Mouse (Mus musculus) cerebellum, adult 9-10 months (tissue): ENCODE measurements around the gene Pold4.
"Not testable (repeated sequence)": the region's sequence is repeated elsewhere in the genome, so short reads cannot be mapped to it uniquely, and the experiment has no call there.

ENCODE experiments used
- DNase-seq: peaks from one replicate; pipeline ENCODE4 v3.0.0; 2022

Pold4 gene

GRCm38 (mm10) chr19:4229451-4230076, 2.1 kb upstream of the Pold4 start:
- no peak for DNase-seq

DNA sequence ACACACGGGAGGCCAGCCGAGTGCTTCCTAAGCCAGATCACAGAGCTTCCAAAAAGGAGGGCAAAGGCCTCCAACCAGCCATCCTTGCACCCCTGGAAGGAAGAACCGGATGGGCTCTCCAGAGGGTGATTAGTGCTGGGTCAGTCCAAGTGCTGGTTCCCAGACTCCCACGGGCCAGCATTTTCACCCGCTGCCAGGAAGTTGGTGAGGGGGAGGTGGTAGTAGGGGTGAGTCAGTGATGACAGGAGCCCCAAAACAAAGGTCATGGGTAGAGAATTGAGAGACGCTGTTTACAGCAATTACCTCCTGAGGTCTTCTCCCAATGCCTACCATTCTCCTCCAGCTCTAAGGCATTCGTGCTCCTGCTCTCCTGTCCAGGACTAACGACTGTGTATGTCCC, 1.3 kb upstream of the Pold4 start:
- DNase-seq = no peak

- no peak for DNase-seq
These were observed 480 bp downstream of the Pold4 start for GRCm38 (mm10) chr19:4232186-4232572.

DNA sequence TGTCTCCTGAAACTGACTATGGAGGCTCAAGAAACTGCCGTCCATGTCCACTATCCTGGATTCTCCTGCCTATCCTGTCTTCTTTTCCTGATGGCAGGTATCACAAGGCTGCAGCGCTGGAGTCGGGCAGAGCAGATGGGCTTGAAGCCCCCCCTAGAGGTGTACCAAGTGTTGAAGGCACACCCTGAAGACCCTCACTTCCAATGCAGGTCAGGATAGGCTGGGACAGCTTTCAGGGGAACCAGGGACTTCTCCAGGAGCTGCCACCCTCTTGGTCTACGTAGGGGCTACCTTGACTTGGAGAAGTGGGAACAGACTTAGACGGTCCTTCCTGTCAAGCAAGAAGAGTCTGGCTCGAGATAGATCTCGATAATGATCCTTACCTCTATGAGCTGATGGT, 952 bp downstream of the Pold4 start:
- no peak for DNase-seq

- DNase-seq = no peak
These were observed 2.8 kb downstream of the Pold4 start for GRCm38 (mm10) chr19:4234548-4234947.

- no peak for DNase-seq
These were observed 8.6 kb downstream of the Pold4 start for GRCm38 (mm10) chr19:4240247-4240668.

DNA sequence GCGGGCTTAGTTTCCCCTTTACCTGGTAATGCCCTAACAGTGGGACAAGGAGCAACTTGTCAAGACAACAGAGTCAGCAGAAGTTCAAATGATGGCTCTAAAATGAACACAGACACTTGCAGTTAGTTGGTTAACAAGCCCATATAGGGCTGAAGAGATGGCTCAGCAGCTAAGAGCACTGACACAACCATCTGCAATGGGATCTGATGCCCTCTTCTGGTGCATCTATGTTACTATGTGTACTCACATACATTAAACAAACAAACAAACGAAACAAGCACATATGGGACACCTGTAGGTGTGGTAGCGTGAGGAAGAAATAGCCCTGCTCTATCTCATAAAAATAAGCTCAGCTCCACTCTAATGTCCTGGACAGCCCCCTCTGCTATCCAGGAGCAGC, 10.7 kb downstream of the Pold4 start:
- DNase-seq = no peak

- no peak for DNase-seq
These were observed 13.1 kb downstream of the Pold4 start for GRCm38 (mm10) chr19:4244775-4245174.

GRCm38 (mm10) chr19:4247010-4247409, 15.3 kb downstream of the Pold4 start:
- no peak for DNase-seq

DNA sequence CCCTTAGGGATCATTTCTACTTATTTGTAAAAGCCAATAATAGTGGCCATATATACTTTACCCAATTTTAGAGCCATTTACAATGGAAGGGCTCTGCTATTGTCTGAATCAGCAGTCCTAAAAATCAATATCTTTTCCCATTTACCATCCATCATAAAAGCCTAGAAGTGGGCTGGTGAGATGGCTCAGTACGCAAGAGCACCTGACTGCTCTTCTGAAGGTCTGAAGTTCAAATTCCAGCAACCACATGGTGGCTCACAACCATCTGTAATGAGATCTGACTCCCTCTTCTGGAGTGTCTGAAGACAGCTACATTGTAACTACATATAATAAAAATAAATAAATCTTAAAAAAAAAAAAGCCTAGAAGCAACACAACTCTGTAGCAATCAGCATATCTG, 17.0 kb downstream of the Pold4 start:
- DNase-seq = not testable (repeated sequence)

GRCm38 (mm10) chr19:4254230-4254629, 22.5 kb downstream of the Pold4 start:
- no peak for DNase-seq

DNA sequence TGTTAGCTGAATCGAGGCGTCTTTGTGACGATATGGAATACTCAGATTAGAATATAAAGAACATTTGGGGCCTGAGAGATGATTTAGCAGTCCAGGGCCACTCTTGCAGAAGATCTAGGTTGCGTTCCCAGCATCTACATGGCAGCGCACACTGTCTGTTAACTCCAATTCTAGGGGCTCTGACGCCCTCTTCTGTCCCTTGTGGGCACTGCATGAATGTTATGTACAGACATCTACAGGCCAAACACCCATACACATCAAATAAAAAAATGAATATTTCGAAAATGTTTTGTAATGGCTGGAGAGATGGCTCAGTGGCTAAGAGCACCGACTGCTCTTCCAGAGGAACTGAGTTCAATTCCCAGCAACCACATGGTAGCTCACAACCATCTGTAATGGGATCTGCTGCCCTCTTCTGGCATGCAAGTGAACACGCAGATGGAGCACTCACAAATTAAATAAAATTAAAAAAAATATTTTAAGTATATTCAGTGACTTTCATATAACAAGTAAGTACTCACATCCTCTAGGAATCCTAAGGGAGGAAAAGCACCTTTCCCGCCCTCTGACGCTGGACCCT, 24.0 kb downstream of the Pold4 start:
- DNase-seq = peak; percentile 43

DNA sequence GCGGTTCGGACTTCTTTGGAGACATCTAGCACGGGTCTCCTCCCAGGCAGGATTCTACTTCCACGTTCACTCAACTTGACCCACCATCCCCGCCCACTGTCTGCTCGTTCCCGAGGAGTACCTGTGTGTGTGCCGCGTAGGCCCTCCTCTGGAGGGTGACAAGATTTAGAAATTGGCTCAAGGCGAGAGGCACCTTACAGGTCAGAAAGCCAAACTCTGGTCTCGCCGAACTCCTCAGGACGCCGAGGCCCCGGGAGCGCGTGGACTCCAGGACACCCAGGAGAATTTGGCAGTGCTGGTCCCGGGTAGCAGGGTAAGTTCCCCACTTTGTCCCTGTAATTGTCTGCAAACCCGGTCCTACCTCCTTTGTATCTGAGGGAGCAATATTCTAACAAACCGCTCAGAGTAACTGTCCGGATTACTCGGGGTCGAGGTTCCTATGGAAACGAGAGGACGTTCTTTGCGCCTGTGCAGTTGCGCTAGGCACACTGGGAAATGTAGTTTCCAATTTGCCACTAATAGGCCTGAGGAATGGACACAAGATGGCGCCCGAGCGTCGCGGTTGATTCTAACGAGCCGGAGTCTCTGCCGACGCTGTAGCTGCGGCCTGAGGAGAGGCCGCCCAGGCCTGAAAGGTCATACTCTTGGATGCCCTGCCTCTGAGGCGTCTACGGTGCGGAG, 25.7 kb downstream of the Pold4 start:
- DNase-seq = peak; percentile 95

GRCm38 (mm10) chr19:4257897-4258252, 26.2 kb downstream of the Pold4 start:
- no peak for DNase-seq

DNA sequence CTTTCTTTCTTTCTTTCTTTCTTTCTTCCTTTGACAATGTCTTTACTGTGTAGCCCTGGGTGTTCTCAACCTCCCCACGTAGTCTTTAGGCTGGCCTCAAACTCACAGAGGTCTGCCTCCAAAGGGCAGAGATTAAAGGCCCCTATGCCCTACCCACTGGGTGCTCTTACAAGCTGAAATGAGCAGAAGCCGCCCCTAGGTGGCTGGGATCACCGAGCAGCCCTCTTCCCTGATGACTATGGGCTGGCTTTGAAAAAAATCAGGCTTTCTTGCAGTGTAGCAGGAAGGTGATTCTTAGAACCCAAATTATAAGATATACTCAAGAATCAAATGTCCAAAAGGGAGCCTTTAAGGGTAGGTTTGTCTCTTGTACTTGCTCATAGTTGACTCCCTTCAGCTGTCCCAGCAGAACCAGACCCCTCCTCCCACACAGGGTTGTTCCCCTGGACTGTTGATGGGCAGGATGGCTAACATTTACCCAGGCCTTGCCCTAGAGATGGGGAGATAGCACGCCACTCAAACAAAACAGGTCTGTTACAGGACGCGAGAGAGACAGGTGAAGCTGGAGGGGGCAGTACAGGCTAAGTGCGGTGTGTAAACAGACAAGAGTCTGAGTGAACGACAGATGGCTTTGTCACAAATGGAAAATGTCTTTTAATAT, 29.5 kb downstream of the Pold4 start:
- DNase-seq = peak; percentile 24

DNA sequence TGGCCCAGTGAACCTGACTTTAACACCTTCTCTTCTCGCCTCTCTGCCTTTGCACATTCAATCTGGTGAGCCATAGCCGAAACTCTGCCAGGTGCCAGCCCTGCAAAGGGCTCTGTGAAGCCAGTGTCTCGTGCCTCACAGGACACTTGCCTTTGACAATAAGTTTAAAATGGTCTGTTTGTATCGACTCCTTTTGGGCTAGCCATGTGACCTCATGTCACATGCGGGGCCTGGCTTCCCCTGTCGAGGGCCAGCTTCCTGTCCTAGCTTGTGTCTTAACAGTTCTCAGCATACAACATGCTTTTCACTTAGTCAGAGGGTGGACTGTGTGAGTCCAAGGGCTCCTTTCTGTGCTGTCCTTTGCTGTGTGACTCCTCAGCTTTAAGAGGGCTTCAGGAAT, 31.1 kb downstream of the Pold4 start:
- DNase-seq = no peak

GRCm38 (mm10) chr19:4263702-4264101, 32.0 kb downstream of the Pold4 start:
- no peak for DNase-seq

DNA sequence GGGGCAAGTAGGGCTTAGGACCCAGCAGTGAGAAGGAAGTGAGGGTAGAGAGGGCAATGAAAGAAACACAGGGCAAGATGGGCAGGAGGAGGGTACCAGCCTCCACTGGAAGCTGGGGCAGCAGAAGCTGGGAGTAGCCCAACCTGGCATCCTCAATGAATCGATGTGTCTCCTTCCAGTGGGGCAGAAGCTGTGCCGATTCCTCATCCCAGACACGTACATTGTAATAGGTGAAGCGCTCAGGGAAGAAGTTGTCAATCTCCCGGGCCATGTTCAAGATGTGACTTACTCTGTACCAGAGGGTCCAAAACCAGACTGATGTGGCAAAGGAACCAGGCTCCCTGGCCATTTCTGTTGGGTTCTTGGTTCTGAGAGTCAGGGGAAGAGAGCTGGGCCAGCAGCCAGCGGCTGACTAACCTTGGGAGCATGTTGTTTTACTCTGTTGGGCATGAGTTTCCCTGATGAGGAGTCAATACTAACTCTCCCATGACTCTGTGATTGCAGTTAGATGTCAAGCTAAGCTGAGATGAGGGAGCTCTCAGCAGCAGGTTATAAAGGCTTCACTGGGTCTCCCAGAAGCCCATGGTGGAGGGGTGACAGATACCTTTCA, 32.6 kb downstream of the Pold4 start:
- no peak for DNase-seq

DNA sequence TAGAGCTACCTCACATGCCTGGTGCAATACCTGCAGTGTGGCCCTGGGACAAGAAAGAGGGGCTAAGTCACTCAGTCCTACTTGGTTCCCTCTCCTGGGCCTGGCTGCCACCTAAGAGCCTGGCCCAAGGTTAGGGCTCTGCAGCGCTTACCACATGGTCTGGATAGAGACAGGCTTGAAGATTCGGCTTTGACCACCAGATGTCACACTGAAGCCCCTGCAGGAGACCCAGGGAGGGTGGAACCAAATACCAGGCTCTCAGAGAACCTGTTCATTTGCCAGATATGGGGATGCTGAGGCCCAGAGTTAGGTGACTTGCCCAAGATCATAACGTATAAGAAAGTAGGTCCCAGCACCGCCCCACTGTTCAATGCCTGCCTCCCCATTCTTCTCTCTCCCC, 34.3 kb downstream of the Pold4 start:
- peak; percentile 24 for DNase-seq

DNA sequence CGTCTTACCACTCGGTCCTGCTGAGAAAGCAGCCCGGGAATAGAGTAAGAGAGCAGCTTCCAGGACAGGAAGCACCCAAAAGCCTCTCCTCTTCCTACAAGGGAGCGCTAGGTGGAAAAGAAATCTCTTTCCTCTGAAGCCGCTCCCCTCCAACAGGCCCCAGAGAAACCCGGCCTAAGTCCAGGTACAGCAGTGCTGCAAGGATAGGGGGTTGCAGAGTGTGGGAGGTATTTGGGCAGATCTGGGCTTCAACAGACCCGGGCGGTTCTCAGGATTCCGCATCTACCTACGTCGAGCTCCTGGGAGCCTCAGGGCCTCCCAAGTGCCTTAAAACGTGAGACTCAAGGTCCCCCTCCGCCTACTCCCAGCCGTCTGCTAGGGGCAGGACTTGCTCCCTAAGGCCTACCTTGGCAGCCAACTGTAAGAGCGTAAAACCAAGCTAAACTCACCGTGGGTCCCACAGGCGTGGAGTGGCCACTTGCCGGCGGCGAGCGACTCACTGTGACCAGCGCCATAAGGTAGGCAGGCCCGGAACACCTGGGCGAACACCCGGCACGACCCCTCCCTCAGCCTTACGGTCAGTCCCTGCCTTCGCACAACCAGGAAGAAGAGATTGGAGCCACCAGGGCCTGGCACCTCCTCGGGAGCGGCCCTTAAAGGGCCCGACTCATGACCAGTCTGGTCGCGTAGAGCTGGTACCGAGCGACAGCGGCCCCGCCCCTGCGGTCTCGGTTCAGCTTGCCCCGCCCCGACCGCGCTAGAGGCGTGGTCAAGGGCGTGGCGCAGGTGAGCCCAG, 37.1 kb downstream of the Pold4 start, which contains the start of gene Ssh3:
Ssh3 (minus strand) TSS at position 615 of the 796 bp plus-strand sequence.
- peak; percentile 84 for DNase-seq

GRCm38 (mm10) chr19:4270187-4270586, 38.5 kb downstream of the Pold4 start:
- DNase-seq = no peak

- DNase-seq = no peak
These were observed 39.3 kb downstream of the Pold4 start for GRCm38 (mm10) chr19:4270972-4271371.

DNA sequence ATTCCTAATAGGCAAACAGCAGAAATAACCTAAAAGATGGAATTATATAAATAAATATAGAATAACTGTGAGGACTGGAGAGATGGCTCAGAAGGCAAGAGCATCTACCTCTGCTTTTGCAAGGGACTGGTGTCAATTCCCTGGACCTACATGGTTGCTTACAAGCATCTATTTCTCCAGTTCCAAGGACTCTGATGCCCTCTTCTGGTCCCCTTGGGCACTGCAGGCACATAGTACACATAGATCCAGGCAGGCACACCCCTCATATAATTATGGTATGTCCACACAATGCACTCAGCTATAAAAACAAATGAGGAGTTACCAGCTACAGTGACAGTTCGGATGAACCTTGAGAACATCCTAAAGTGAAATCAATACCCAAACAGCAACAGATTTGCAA, 47.8 kb downstream of the Pold4 start:
- no peak for DNase-seq
